Mouse (Mus musculus): ENCODE results near the gene Adam8. TPM values are rescaled to one million over a fixed set of nuclear protein-coding genes. Genes with fewer than 3 reads are reported as not detected.
A peak's percentile ranks its signal among the peaks of the same experiment; 100 is the strongest.

The Adam8 gene
- polyA plus RNA-seq (2012; rRNA removed): 3.7 and 5.9 TPM in 2 replicates

DNA sequence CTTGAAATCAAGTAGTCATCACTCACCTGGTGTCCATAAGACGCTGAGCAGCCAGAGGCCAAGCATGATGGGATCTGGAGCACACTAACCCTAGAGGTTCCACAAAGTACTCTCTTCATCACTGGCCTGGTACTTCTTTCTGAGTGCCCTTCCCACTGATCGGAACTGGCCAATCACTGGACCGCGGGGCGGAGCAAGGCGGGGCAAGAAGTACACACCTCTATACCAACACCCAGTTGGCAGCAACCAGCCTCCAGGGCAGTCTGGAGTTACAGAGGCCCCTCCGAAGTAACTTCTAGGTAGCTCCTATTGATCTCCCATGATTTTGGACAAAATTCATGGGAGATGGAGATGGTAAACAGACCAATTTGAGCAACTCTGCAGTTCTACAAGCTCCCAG, at the start of gene Adam8:
Adam8 (minus strand) TSS at position 157 of the 400 bp plus-strand sequence.
- no peak for DNase-seq (ENCODE audit: low read depth, low spot score)
- WGBS: 22% methylated on average over 7 of the region's 7 CpGs

DNA sequence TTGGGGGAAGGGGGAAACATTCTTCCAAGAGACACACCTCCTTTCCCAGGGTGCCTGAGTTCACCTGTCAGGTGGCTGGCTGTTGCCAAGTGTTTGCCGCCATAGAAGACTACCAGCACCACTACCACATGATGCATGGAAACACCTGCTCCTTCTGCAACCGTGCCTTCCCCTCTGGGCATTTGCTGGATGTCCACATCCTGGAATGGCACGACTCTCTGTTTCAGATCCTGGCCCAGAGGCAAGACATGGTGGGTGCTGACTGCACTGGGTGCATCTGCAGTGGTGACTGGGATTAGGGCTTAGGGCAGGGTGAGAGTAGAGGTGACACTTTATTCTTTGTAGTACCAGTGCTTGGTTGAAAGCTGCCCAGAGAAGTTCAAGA, 44.8 kb upstream of the Adam8 start:
- 26% methylated on average over 3 of the region's 3 CpGs for WGBS
- no peak for DNase-seq (ENCODE audit: low read depth, low spot score)

DNA sequence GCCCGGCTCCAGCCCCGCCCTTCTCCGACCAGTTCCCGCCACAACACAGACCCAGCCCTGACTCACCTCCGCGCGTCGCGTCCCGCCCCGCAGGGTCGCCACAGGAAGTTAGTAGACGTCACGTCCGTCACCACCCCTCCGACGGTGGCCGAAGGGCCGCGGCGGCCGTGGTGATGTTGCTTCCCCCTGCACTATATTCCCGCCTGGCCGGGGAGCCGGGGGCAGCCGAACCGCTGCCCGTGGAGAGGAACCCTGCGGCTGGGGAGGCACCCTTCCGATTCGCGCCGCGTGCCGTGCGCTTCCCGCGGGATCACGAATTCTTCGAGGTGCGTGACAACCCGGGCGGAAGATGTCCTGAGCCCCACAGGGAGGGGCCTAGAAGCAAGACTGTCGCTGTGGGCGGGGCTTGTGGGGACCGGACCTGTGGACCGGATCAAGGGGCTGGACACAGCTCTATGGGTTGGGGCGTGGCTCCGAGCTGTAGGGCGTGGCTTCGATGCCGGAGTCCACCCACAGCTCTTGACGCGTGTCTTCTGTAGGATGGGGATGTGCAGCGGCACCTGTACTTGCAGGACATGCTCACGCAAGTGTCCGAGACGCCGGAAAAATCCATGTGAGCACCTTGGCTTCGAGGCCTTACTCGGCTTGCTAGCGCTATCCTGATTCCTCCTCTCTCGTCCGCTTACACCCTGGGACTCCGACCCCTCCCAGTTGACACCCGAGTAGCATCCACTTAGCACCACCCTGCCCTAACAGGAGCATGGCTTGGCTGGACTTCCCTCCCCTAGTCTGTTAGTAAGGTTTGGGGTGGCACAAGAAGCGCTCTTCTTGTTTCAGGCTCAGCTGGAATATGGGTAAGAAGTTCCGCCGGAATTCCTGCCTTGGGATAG, 44.2 kb upstream of the Adam8 start, which contains the start of the genes Zfp511 and Tubgcp2:
Zfp511 (plus strand) TSS at position 111 of the 890 bp plus-strand sequence.
Tubgcp2 (minus strand) TSS at position 389 of the 890 bp plus-strand sequence.
- peak; percentile 89 for DNase-seq (ENCODE audit: low read depth, low spot score)
- 1% methylated on average over 69 of the region's 69 CpGs for WGBS

DNA sequence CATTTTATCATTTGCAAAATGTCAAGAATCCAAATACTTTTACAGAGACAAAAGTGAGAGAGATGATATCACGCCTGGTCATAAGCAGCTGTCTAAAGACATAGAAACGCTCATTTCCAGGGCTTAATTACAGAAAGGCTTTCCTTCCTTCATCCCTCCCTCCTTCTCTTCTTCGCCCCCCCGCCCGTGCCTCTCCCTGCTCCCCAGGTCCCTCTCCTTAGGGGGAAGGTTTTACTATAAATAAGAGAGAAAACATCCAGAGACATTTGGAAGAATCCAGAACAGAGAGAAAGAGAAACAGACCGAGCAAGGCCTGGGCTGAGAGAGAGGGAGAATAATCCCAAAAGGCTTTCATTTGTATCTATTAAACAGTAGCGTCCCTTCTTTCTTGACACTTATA, 43.1 kb upstream of the Adam8 start:
- no peak for DNase-seq (ENCODE audit: low read depth, low spot score)
- 6% methylated on average over 7 of the region's 7 CpGs for WGBS

DNA sequence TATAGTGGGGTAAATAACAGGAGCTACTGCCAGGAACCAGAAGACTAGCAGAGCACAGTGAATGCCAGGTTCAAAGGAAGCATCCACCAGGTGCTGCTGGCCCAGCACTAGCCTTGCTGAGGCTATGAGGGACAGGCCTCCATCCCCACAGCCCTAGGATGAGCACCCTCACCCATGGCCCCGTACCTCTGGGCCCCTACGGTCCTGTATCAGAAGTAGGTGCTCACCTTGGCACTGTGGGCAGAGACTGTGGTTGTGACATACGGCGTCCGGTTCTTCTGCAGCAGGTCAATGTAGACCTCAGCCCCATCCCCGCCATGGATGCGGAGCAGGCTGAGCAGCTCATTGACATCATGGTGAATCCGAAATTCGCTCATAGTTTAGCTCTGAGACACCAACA, 41.0 kb upstream of the Adam8 start:
- 96% methylated on average over 9 of the region's 9 CpGs for WGBS
- no peak for DNase-seq (ENCODE audit: low read depth, low spot score)

DNA sequence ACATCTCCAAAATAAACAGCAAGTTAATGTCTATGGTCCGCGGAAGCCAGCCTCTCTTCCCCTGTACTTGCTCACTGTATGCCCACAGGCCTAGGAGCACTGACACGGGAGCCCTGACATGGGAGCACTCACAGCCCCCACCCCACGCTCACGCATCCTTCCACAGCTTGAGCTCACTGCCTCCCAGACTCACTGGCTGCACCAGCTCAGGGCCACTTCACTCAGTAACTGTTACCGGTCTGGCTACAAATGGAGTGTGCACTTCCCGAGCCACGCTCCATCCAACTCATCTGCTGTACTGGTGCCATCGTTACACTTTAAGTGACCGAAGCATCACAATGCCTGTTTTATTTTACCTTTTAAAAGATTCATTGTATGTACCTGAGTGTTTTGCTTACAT, 40.0 kb upstream of the Adam8 start:
- DNase-seq (ENCODE audit: low read depth, low spot score): no peak
- 96% methylated on average over 10 of the region's 10 CpGs for WGBS

DNA sequence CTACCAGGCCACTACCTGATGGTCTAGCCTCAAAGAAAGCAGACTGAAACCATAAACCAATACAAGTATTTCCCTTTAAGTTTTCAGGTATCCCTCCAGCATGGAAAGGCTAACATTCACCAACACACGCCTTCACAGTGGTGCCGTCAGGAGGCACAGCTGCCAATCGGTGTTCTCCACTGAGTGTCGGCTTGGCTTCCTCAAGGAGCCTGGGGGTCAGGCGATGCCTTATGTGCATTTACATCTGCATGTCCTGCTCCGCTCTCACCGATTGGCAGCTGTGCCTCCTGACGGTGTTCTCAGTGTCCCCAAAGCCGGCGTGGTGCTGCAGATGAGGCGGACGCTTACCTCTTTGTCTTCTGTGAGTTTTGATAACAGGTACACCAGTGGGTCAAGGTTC, 39.4 kb upstream of the Adam8 start:
- DNase-seq (ENCODE audit: low read depth, low spot score): no peak
- WGBS: 96% methylated on average over 12 of the region's 12 CpGs

DNA sequence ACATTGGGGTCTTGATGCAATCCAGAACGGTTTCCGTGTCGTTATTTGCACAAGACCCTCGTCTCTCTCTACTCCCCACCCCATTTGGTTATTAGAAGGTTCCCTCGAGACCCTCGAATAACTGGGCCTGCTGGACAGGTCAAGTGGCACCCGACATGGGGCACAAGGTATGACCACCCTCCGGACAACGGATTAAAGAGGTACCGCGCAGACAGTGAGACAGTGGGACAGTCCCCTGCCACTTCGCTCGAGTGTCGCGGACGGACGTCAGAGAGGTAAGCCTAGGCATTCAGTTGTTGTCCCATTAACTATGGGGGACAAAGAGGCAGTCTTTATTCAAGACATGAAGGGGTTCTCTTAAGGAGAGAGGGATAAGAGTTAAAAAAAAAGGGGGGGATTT, 19.0 kb upstream of the Adam8 start:
- 97% methylated on average over 17 of the region's 17 CpGs for WGBS
- DNase-seq (ENCODE audit: low read depth, low spot score): no peak

DNA sequence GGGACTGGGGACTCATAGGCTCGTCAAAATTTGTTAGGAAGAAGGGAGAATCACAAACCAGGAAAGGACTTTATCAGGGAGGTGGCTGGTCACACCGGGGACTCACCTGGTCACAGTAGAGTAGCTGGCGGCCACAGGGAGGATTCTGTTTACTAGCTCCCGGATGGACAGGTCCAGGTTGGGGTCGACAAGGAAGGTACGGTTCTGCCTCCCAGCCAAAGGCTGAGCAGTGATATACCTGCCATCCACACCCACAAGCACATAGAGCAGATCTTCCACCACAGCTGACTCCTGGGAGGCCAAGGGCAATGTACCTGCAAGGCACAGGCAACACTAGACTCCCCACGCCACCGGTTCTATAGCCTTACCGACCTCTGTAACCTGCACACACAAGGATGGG, 15.4 kb upstream of the Adam8 start:
- DNase-seq (ENCODE audit: low read depth, low spot score): no peak
- whole genome bisulfite sequencing: 70% methylated on average over 9 of the region's 9 CpGs

DNA sequence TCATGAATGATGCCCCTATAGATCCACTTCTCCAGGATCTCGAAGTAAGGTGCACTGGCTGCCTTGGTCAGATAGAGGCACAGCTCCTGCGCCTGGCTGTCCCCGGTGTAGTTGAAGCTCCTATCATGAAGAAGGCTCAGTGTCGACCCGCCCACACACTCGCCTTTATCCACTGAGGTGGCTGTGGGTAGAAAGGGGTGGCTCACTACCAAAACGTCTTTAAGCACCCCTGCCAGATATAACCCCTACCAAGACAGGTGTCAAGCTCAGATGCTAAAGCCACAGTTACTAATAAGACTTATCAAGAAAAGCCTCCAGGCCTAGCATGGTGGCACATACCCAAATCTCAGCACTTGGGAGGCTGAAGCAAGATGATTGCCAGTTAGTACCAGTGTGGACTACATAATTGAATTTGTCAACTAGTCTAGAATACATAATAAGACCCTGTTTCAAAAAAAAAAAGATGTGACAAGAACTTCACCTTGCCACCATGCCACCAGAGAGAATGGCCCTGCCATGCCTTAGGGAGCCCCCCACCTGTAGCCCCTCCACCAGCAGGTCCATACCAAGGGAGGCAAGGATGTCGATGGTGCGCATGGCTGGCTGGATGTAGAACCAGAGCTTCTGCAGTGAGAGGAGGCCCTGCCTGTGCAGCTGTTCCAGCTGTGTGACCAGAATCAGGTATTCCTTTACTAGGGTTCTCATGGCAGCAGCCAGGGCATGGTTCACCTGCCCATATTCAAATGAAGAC, 14.7 kb upstream of the Adam8 start:
- no peak for DNase-seq (ENCODE audit: low read depth, low spot score)
- WGBS: 95% methylated on average over 9 of the region's 9 CpGs

DNA sequence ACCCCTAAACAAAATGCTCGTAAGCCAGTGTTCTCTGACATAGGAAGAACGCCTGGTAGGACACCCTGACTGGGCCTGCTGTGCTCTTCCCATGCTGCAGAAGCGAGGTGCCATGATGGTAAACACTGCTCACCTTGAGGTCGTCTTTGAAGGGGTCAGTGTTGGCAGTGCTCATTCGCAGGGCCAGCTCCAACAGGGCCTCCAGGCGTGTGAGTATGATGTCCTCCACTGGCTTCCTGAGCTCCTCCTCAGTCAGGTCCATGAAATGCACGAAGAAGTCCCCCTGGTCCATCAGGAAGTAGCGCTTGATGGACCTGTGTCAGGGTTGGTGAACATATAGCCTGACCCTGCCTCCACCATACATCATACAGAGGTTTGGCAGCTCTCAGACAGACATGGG, 12.3 kb upstream of the Adam8 start:
- 89% methylated on average over 8 of the region's 8 CpGs for WGBS
- DNase-seq (ENCODE audit: low read depth, low spot score): no peak

DNA sequence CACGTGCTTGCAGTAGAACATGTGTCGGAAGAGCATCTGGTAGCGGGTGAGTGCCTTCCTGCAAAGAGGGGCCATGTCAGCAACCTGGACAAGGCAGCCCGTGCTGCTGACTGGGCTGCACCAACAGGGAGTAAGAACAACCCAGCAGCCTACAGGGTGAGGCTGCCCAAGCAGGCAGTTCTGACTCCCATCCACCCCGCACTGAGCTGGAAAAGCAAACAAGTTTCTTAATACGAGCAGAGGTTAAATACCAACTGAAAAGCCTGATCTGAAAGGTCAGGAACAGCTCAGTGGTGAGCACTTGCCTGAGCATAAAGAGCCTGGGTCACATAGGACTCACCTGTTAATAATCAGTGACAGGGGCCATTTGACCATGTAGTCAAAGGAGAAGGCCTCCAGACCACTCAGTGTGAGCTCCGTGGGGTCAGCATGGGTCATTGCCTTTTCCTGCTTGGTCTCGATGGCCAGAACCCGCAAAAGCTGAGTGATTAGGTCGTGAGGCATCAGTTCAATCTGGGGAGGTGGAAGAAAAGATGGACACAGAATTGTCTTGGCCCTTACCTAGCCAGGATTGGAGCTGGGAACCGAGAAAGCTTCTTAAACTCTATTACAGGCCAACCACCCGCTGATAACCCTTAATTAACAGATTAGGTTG, 8.9 kb upstream of the Adam8 start:
- WGBS: 86% methylated on average over 12 of the region's 12 CpGs
- no peak for DNase-seq (ENCODE audit: low read depth, low spot score)

DNA sequence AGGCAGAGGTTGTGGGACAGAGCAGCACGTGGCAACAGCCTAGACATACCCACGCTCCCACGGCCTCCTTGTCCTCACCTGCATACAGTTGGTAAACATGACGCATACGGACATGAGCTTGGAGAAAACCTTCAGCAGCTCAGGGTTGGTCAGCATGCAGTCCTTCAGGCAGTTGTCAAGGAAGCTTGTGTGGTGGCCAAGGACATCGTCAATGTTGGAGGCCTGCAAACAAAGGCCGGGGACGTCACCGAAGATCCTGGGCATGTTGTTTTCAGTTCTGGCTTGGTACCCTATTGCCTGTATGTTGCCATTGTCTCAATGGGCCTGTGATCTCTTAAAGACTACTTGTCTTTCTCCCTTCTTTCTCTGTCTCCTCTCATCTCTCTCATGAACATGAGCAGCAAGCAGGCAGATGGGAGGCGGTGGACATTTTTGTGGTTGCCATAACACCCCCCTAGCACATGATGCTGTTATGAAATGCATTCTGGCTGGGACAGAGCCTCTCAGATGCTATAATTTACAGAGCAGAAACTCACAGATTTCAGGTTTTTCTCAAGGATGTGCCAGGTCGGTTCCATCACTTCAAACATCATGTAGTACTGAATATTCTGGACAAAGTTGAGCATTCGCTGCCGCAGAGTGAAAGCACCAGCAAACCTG, 6.5 kb upstream of the Adam8 start:
- DNase-seq (ENCODE audit: low read depth, low spot score): no peak
- WGBS: 95% methylated on average over 13 of the region's 13 CpGs

DNA sequence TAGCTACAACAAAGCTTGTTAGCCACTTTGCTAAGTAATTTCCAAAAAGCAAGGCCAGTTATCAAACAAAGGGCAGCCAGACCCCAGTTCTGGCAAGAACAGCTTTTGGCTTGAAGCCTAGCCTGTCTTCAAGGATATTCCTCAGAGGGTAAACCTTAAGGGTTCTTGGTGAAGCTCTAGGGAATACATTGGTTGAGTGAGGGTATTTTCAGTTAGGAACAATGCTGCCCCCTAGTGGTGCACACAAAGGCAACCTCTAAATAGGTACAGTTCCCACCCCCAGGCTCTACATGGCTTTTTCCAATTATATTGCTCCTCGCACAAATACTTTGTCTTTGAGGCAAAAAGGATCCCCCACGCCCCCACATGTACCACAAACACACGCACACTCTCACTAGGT, 2.3 kb upstream of the Adam8 start:
- WGBS: 37% methylated on average over 3 of the region's 3 CpGs
- no peak for DNase-seq (ENCODE audit: low read depth, low spot score)

DNA sequence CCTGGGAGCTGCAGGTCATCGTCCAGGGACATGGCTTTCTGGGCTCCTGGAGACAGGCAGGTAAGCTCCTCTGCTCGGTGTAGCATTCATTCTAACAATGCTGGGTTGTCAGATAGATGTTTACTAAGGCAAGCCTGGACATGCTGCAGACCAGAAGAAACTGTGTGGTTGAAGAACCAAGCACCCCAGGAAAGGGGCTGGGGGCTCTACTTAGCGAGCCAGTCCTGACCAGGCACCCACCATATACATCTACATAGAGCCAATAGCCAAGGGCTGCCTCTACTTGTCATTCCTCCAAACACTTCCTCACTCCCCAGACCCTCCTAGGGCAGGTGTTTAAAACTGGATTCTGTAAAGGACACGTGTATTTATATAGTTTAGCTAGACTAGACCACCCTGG, 1.8 kb upstream of the Adam8 start:
- DNase-seq (ENCODE audit: low read depth, low spot score): no peak
- WGBS: 83% methylated on average over 4 of the region's 4 CpGs

DNA sequence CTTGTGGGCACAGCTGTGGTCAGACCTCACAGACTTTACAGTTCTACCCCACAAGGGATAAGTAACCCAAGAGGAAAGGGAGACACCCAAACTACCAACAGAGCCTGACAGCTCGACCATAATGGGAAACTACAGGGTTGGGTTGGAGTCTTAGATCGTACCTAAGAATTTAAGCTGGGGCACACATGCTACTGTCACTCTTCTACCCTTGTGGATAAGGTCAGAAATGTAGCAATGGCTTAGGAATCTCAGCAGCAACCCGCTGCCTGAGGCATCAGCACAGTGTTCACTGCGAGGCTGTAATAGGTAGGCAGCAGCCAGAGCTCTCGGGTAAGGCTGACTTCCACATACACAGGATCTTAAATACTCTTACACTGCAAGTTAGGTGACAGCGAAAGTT, 1.2 kb upstream of the Adam8 start:
- no peak for DNase-seq (ENCODE audit: low read depth, low spot score)
- 89% methylated on average over 6 of the region's 6 CpGs for WGBS

DNA sequence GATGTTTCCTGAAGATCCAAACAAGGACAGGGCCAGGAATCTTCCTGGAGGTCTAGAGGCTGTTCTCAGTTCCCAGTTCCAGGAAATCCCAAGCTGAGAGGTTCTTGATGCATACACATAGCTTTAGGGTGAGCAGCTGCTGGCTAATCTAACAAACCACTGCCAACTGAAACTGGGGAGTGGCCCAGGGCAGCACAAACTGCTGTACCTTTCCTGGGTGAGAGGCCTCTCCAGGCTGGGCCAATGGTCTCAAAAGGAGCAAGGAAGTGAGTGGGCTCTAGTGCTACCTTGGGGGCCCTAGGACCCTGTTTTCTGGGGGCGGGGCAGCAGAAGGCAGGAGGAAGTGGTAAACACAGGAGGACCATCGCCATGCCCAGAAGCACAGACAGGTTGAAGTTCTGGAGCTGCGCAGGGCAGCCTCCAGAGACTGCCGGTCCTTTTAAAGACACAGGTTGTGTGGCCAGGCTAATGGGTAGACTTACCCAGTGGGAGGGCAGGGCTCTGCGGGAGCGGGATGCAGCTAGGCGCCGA, 1.4 kb downstream of the Adam8 start:
- WGBS: 58% methylated on average over 8 of the region's 8 CpGs
- no peak for DNase-seq (ENCODE audit: low read depth, low spot score)

DNA sequence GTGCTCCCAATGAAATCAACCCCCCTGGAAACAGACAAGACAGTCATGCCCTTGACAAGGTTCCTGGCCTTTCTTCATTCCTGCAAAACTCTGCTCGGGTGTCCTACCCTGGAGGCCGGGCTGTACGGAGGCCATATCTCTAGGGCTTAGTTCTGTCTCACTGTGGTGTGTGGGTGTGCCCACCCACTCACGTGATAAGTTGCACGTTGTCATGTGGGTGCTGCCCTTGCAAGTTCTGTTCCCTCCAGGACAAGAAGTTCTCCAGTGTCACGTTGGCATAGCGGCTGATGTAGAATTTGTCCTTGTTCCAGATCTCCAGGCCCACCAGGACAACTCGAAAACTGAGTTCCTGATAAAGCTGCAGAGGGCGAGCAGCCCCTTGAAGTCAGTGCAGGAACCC, 4.1 kb downstream of the Adam8 start:
- 81% methylated on average over 9 of the region's 9 CpGs for WGBS
- no peak for DNase-seq (ENCODE audit: low read depth, low spot score)

DNA sequence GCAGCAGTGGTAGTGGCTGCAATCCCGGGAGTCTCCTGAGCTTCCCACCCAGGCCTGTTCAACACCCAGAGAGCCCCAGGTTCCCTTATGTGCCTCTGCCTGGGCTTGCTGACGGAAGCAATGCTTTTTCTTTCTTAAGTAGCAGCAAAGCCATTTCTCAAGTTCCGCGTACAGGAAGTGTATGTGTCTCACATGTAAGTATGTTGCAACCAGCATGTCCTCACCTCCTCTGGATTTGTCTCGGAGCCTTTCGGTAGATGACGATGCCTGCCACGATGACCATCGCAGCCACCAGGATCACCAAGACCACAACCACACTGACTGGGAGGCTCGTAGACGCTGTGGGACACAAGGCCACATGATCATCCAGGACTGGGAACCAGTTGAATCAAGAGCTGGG, 7.9 kb downstream of the Adam8 start:
- no peak for DNase-seq (ENCODE audit: low read depth, low spot score)
- 94% methylated on average over 11 of the region's 11 CpGs for WGBS

DNA sequence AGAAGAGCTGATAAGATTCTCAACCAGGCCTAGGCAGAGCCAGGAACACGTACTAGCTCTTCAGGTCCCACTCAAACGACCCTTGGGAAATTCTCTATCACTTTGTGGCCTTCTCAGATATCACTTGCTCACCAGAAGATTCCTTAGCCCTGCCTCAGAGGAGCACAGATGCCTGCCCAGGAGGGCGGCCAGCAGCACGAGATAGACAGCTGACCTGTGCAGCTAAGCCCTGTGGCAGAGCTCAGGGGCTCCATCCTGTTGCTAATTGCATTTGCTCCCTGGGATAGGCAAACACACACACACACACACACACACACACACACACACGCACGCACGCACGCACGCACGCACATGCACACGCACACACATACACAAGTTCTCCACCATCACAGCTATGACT, 10.3 kb downstream of the Adam8 start:
- 89% methylated on average over 11 of the region's 11 CpGs for WGBS
- no peak for DNase-seq (ENCODE audit: low read depth, low spot score)

Data from large intestine, adult 2 months (tissue).